Mouse (Mus musculus): ENCODE measurements around the gene Gm10638. TPM values are rescaled to one million over a fixed set of nuclear protein-coding genes. Genes with fewer than 3 reads are reported as not detected.

The Gm10638 gene
- total and polyA plus RNA-seq, 2 experiments = 0.16 TPM; not detected in 1

- WGBS = 75% methylated on average over 1 of the region's 1 CpGs
- peaks cover 60% of the 10 kb centered on the region for H3K36me3 ChIP-seq (ENCODE audit: control insufficient read depth, insufficient read depth, low read length)
- TF ChIP-seq CTCF (IDR thresholded peaks at IDR 0.05; ENCODE audit: low read depth, low read length) = no peak
- TF ChIP-seq POLR2A (IDR thresholded peaks at IDR 0.05; ENCODE audit: extremely low read depth, insufficient read depth, low read length) = no peak
Measured at GRCm38 (mm10) chr8:86719368-86719767, 26.1 kb upstream of the Gm10638 start.

DNA sequence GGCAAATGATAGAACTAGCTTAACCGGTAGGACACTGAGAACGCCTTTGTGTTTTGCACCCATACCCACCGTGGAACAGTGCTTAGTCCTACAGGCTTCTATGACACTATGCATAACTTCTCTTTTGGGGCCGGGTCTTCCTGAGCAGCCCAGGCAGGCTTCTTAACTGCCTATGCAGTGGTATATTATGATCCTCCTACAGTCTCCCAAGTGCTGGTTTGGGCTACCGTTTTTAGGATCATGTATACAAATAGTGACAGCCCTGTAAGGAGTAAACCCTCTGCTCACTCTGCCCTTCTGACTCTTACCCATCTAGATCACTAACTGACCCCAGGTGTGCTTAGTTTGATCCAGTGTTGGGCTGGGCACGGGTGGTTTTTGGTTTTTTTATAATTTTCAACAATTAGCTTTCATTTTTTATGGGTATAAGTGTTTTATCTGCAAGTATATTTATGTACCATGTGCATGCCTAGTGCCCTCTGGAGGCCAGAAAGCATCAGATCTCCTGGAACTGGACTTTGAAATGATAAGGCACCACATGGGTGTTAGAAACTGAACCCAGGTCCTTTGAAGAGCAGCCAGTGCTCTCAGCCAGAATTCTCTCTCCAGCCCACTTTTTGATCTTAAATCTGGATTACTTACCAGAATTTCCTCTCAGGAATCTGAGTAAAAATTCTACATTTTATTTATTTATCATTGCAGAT lies 24.6 kb upstream of the Gm10638 start:
- Histone ChIP-seq H3K9ac (ENCODE audit: low read depth, low read length) (no peak overlapping the region), H3K27me3 (ENCODE audit: control insufficient read depth, insufficient read depth, low read length) (no peaks in the 10 kb centered on the region), H3K36me3 (ENCODE audit: control insufficient read depth, insufficient read depth, low read length) (peaks cover 50% of the 10 kb centered on the region), H3K79me2 (ENCODE audit: control insufficient read depth, insufficient read depth, low read length) (no peaks in the 10 kb centered on the region), H3K4me1 (ENCODE audit: control insufficient read depth, insufficient read depth, low read length) (no peaks in the 10 kb centered on the region), H3K4me3 (ENCODE audit: insufficient read depth, low read depth, low read length) (no peak overlapping the region), H3K27ac (replicated peaks; ENCODE audit: insufficient read depth, low read depth, low read length) (no peak overlapping the region)
- TF ChIP-seq CTCF (IDR thresholded peaks at IDR 0.05; ENCODE audit: low read depth, low read length) = peak; percentile 26
- TF ChIP-seq POLR2A (IDR thresholded peaks at IDR 0.05; ENCODE audit: extremely low read depth, insufficient read depth, low read length) = no peak
- peak; percentile 58 for DNase-seq (ENCODE audit: extremely low read depth, low read depth, low spot score)
- WGBS = 90% methylated on average over 6 of the region's 6 CpGs

More at GRCm38 (mm10) chr8:86719368-86719767, 26.1 kb upstream of the Gm10638 start:
- H3K27me3 ChIP-seq (ENCODE audit: control insufficient read depth, insufficient read depth, low read length) = no peaks in the 10 kb centered on the region
- no peak for DNase-seq (ENCODE audit: extremely low read depth, low read depth, low spot score)
- no peak overlapping the region for H3K9ac ChIP-seq (ENCODE audit: low read depth, low read length)
- H3K4me1 ChIP-seq (ENCODE audit: control insufficient read depth, insufficient read depth, low read length) = no peaks in the 10 kb centered on the region
- H3K4me3 ChIP-seq (ENCODE audit: insufficient read depth, low read depth, low read length) = no peak overlapping the region
- H3K79me2 ChIP-seq (ENCODE audit: control insufficient read depth, insufficient read depth, low read length) = no peaks in the 10 kb centered on the region
- no peak overlapping the region for H3K27ac ChIP-seq (replicated peaks; ENCODE audit: insufficient read depth, low read depth, low read length)

DNA sequence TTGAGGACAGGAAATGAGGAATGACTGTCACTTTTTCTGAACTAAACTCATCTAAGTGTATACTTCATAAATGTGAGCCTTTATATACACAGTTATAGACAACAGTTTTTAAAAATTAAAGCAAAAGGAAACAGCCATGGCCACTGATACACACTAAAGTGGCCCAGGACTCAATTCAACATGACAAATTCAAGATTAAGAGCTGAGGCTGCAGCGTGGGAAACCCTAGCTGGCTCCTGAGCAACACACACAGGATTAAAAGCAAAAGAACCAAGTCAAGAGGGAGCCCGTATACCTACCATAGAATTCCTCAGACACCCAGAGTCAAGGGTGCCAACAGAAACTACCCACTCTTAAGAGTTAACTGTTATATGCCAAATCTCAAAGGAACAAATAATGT lies 24.0 kb upstream of the Gm10638 start:
- peaks cover 45% of the 10 kb centered on the region for H3K36me3 ChIP-seq (ENCODE audit: control insufficient read depth, insufficient read depth, low read length)
- 95% methylated on average over 2 of the region's 2 CpGs for WGBS

DNA sequence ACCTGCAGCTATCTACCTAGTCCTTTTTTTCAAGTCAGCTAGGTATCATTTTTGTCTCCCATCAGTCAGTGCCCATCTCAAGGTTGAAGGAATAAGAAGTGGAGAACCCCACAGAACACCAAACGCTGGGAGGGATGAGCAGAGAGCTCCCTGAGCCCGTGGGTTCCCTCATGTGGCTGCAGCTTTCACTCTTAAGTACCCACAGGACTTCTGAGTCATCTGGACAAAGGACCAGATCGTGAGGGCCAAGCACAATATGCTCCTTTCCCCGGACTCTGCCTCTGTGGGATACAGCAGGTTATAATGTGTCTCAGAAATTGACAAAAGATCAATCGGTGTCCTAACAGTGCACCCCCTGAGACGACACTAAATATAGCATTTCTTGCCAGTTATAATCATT lies 18.5 kb upstream of the Gm10638 start:
- peaks cover 4% of the 10 kb centered on the region; the same call in 1 of the 2 replicates for H3K79me2 ChIP-seq (ENCODE audit: control insufficient read depth, insufficient read depth, low read length)
- no peak overlapping the region for H3K9ac ChIP-seq (ENCODE audit: low read depth, low read length)
- H3K27me3 ChIP-seq (ENCODE audit: control insufficient read depth, insufficient read depth, low read length) = no peaks in the 10 kb centered on the region
- 32% methylated on average over 6 of the region's 6 CpGs for WGBS
- no peak overlapping the region for H3K27ac ChIP-seq (replicated peaks; ENCODE audit: insufficient read depth, low read depth, low read length)
- peaks cover 7% of the 10 kb centered on the region for H3K36me3 ChIP-seq (ENCODE audit: control insufficient read depth, insufficient read depth, low read length)
- no peak for DNase-seq (ENCODE audit: extremely low read depth, low read depth, low spot score)
- TF ChIP-seq CTCF (IDR thresholded peaks at IDR 0.05; ENCODE audit: low read depth, low read length) (no peak), POLR2A (IDR thresholded peaks at IDR 0.05; ENCODE audit: extremely low read depth, insufficient read depth, low read length) (no peak)
- no peak overlapping the region for H3K4me3 ChIP-seq (ENCODE audit: insufficient read depth, low read depth, low read length)
- peaks cover 14% of the 10 kb centered on the region for H3K4me1 ChIP-seq (ENCODE audit: control insufficient read depth, insufficient read depth, low read length)

More for the DNA sequence above, 24.0 kb upstream of the Gm10638 start:
- Histone ChIP-seq H3K27me3 (ENCODE audit: control insufficient read depth, insufficient read depth, low read length) (no peaks in the 10 kb centered on the region), H3K4me3 (ENCODE audit: insufficient read depth, low read depth, low read length) (no peak overlapping the region), H3K4me1 (ENCODE audit: control insufficient read depth, insufficient read depth, low read length) (no peaks in the 10 kb centered on the region), H3K79me2 (ENCODE audit: control insufficient read depth, insufficient read depth, low read length) (no peaks in the 10 kb centered on the region), H3K27ac (replicated peaks; ENCODE audit: insufficient read depth, low read depth, low read length) (no peak overlapping the region), H3K9ac (ENCODE audit: low read depth, low read length) (no peak overlapping the region)
- no peak for TF ChIP-seq POLR2A (IDR thresholded peaks at IDR 0.05; ENCODE audit: extremely low read depth, insufficient read depth, low read length)
- no peak for DNase-seq (ENCODE audit: extremely low read depth, low read depth, low spot score)

GRCm38 (mm10) chr8:86728224-86728950 lies 17.1 kb upstream of the Gm10638 start:
- Histone ChIP-seq H3K4me1 (ENCODE audit: control insufficient read depth, insufficient read depth, low read length) (peaks cover 14% of the 10 kb centered on the region), H3K27me3 (ENCODE audit: control insufficient read depth, insufficient read depth, low read length) (no peaks in the 10 kb centered on the region), H3K4me3 (ENCODE audit: insufficient read depth, low read depth, low read length) (no peak overlapping the region), H3K79me2 (ENCODE audit: control insufficient read depth, insufficient read depth, low read length) (peaks cover 7% of the 10 kb centered on the region; the same call in 1 of the 2 replicates), H3K9ac (ENCODE audit: low read depth, low read length) (no peak overlapping the region), H3K27ac (replicated peaks; ENCODE audit: insufficient read depth, low read depth, low read length) (no peak overlapping the region), H3K36me3 (ENCODE audit: control insufficient read depth, insufficient read depth, low read length) (peaks cover 2% of the 10 kb centered on the region; the same call in 1 of the 2 replicates)
- WGBS = 70% methylated on average over 19 of the region's 19 CpGs
- TF ChIP-seq CTCF (IDR thresholded peaks at IDR 0.05; ENCODE audit: low read depth, low read length) (no peak), POLR2A (IDR thresholded peaks at IDR 0.05; ENCODE audit: extremely low read depth, insufficient read depth, low read length) (no peak)
- no peak for DNase-seq (ENCODE audit: extremely low read depth, low read depth, low spot score)

All from liver, adult 2 months (tissue).